In the genomic region with DNA sequence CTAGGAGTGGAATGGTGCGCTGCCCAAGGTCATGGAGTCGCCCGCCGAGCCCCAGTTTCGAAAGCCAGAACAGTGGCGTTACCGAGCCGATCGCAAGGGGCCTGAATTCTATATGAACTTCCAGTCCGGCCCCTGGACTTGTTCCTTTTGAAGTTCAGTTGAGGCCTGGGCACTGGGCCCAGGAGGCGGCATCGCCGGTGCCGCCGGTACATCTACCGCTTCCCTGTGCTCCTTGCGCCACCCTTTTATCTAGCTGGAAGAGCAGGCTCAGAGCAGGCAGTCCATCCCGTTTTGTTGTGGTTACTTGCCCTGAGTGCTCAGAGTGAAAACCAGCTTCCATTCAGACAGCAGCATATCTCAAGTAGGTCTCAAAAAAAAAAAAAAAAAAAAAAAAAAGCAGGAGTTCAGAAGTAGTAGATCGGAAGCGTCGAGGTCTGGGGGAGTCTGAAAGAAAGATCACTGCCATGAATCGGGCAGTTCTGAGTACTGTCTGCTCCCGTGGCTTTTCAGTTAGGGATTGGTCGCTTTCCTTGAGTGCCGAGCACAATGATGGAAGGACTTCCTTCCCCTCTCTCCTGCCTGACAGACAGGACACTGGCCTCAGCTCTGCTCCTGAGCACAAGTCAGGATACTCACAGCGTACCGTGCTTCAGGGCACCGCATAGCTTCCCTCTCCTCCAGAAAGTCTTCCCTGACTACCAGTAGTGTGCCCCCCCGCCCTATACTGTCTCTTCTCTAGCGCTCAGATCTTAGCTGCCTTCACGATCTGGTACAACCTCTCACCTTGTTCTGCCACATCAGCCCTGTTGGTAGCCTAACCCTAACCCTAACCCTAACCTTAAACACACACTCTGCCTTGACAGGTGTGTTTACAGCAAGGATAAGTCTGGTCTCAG, we compare ENCODE assay signal across 8 mouse cellular contexts. TPM values are rescaled to one million over a fixed set of nuclear protein-coding genes. Genes with fewer than 3 reads are reported as not detected.
A peak's percentile ranks its signal among the peaks of the same experiment; 100 is the strongest.
DNase-seq lines count a peak whose midpoint lies in the region; ATAC-seq and TF ChIP-seq lines count a peak whose summit lies in the region.

No protein-coding gene starts in this region.

- H3K4me3 ChIP-seq in layer of hippocampus, adult 2 months, result peak overlapping the region; percentile 84
- H3K4me3 ChIP-seq in forebrain, embryonic 10.5 days, result peak overlapping the region; percentile 82
- peak overlapping the region; percentile 57 for H3K4me3 ChIP-seq in hindbrain, embryonic 15.5 days
- H3K4me3 ChIP-seq in liver, adult 2 months (ENCODE audit: insufficient read depth, low read depth, low read length), result peak overlapping the region; percentile 88
- peak overlapping the region; percentile 64 for H3K4me3 ChIP-seq in midbrain, postnatal 0 days (ENCODE audit: low read depth, low read length)

- H3K9ac ChIP-seq in hindbrain, embryonic 15.5 days, result peak overlapping the region; percentile 58
- peak overlapping the region; percentile 95 for H3K9ac ChIP-seq in liver, adult 2 months (ENCODE audit: low read depth, low read length)
- peak overlapping the region; percentile 69 for H3K9ac ChIP-seq in midbrain, postnatal 0 days (replicated peaks; ENCODE audit: low read length, poor library complexity, severe bottlenecking)

- peak overlapping the region; percentile 85 for H3K27ac ChIP-seq in layer of hippocampus, adult 2 months
- H3K27ac ChIP-seq in forebrain, embryonic 10.5 days, result peak overlapping the region; percentile 86
- no peak overlapping the region for H3K27ac ChIP-seq in hindbrain, embryonic 15.5 days (replicated peaks)
- peak overlapping the region; percentile 87 for H3K27ac ChIP-seq in liver, adult 2 months (replicated peaks; ENCODE audit: insufficient read depth, low read depth, low read length)
- no peak overlapping the region for H3K27ac ChIP-seq in midbrain, postnatal 0 days (ENCODE audit: low read depth, low read length)

- peak overlapping the region; percentile 97 for H3K4me2 ChIP-seq in hindbrain, embryonic 15.5 days
- H3K4me2 ChIP-seq in midbrain, postnatal 0 days (ENCODE audit: low read depth, low read length, poor library complexity, severe bottlenecking), result peak overlapping the region; percentile 100

- peak; percentile 7; the same call in 1 of the 2 replicates for ATAC-seq in hindbrain, embryonic 15.5 days (ENCODE audit: low FRiP score, low read depth)
- ATAC-seq in midbrain, postnatal 0 days (ENCODE audit: low FRiP score), result no peak

- peaks cover 52% of the 10 kb centered on the region for H3K4me1 ChIP-seq in forebrain, embryonic 10.5 days
- H3K4me1 ChIP-seq in hindbrain, embryonic 15.5 days (replicated peaks), result peaks cover 35% of the 10 kb centered on the region
- H3K4me1 ChIP-seq in liver, adult 2 months (ENCODE audit: control insufficient read depth, insufficient read depth, low read length), result peaks cover 43% of the 10 kb centered on the region
- H3K4me1 ChIP-seq in midbrain, postnatal 0 days (ENCODE audit: insufficient read depth, low read length), result peaks cover 3% of the 10 kb centered on the region; the same call in 1 of the 2 replicates

- no peaks in the 10 kb centered on the region for H3K9me3 ChIP-seq in forebrain, embryonic 10.5 days
- no peaks in the 10 kb centered on the region for H3K9me3 ChIP-seq in hindbrain, embryonic 15.5 days
- no peaks in the 10 kb centered on the region for H3K9me3 ChIP-seq in midbrain, postnatal 0 days (ENCODE audit: low read length)

- DNase-seq in layer of hippocampus, adult 2 months (ENCODE audit: low spot score in 2 of 2), result no peak
- DNase-seq in layer of hippocampus, postnatal 14 days (ENCODE audit: low spot score in 2 of 2), result no peak
- DNase-seq in brain, adult 2 months (ENCODE audit: low read depth, low spot score), result peak; percentile 68
- peak; percentile 53 for DNase-seq in forebrain, embryonic 10.5 days (ENCODE audit: extremely low spot score, low spot score)
- peak; percentile 74 for DNase-seq in liver, adult 2 months (ENCODE audit: extremely low read depth, low read depth, low spot score)
- peak; percentile 51 for DNase-seq in midbrain, postnatal 0 days (ENCODE audit: low spot score)
- peak; percentile 58 for DNase-seq in urinary bladder, postnatal 14 days (ENCODE audit: low spot score)

- H3K36me3 ChIP-seq in forebrain, embryonic 10.5 days (replicated peaks), result no peaks in the 10 kb centered on the region
- H3K36me3 ChIP-seq in hindbrain, embryonic 15.5 days, result no peaks in the 10 kb centered on the region
- H3K36me3 ChIP-seq in liver, adult 2 months (ENCODE audit: control insufficient read depth, insufficient read depth, low read length), result no peaks in the 10 kb centered on the region
- no peaks in the 10 kb centered on the region for H3K36me3 ChIP-seq in midbrain, postnatal 0 days (ENCODE audit: insufficient read depth, low read length)

- 12% methylated on average over 31 of the region's 31 CpGs for WGBS in forebrain, embryonic 10.5 days
- 10% methylated on average over 31 of the region's 31 CpGs for WGBS in hindbrain, embryonic 15.5 days
- WGBS in liver, adult 2 months, result 7% methylated on average over 31 of the region's 31 CpGs
- 10% methylated on average over 31 of the region's 31 CpGs for WGBS in midbrain, postnatal 0 days

- peaks cover 12% of the 10 kb centered on the region for H3K27me3 ChIP-seq in forebrain, embryonic 10.5 days (ENCODE audit: poor library complexity, severe bottlenecking)
- no peaks in the 10 kb centered on the region for H3K27me3 ChIP-seq in hindbrain, embryonic 15.5 days
- no peaks in the 10 kb centered on the region for H3K27me3 ChIP-seq in liver, adult 2 months (ENCODE audit: control insufficient read depth, insufficient read depth, low read length)
- no peaks in the 10 kb centered on the region for H3K27me3 ChIP-seq in midbrain, postnatal 0 days (ENCODE audit: insufficient read depth, low read length)

- TF ChIP-seq POLR2A in liver, adult 2 months (IDR thresholded peaks at IDR 0.05; ENCODE audit: extremely low read depth, insufficient read depth, low read length), result no peak

- peaks cover 4% of the 10 kb centered on the region; the same call in 1 of the 2 replicates for H3K79me2 ChIP-seq in liver, adult 2 months (ENCODE audit: control insufficient read depth, insufficient read depth, low read length)

- TF ChIP-seq CTCF in layer of hippocampus, adult 2 months (conservative IDR thresholded peaks at IDR 0.05), result no peak; the same call in 1 of the 2 replicates
- TF ChIP-seq CTCF in liver, adult 2 months (IDR thresholded peaks at IDR 0.05; ENCODE audit: low read depth, low read length), result no peak
- 0 out of 2 replicates have a peak, but pooled peaks have one; percentile 16 for TF ChIP-seq CTCF in midbrain, postnatal 0 days (IDR thresholded peaks at IDR 0.05)

RNA-seq across cellular contexts. Expression of a gene that starts 0.9 kb away (rescaled TPM):
- total RNA-seq in layer of hippocampus, adult 2 months (2021), result 10 to 100 TPM; 22.0 to 24.3 TPM
- total RNA-seq in layer of hippocampus, postnatal 14 days (2021), result 10 to 100 TPM; 24.9 TPM
- 15.7 and 16.6 TPM in 2 replicates for polyA plus RNA-seq in forebrain, embryonic 10.5 days (2016; fragmentation: Nextera tagmentation; extraction: Ambion mirVana)
- polyA plus RNA-seq in hindbrain, embryonic 15.5 days (2015; fragmentation: Nextera tagmentation; extraction: Ambion mirVana), result 17.8 and 19.2 TPM in 2 replicates
- 27.0 and 35.5 TPM in 2 replicates for total RNA-seq in liver, adult 2 months (2014; rRNA removed)
- polyA plus RNA-seq in liver, adult 2 months (2012; rRNA removed), result 62.1 and 87.1 TPM in 2 replicates
- total RNA-seq in midbrain, postnatal 0 days (2014; rRNA removed), result 10.2 and 10.8 TPM in 2 replicates
- polyA plus RNA-seq in midbrain, postnatal 0 days (2015; fragmentation: Nextera tagmentation; extraction: Ambion mirVana), result 21.1 and 21.9 TPM in 2 replicates

RNA-seq across cellular contexts. Expression of a gene that starts 24.1 kb away (rescaled TPM):
- total RNA-seq in layer of hippocampus, adult 2 months (2021), result 1 to 10 TPM in 1 of 2 experiments, under 1 TPM in 1; 0.86 to 1.9 TPM
- total RNA-seq in layer of hippocampus, postnatal 14 days (2021), result 1 to 10 TPM; 2.6 to 2.9 TPM
- 224 and 227 TPM in 2 replicates for polyA plus RNA-seq in forebrain, embryonic 10.5 days (2016; fragmentation: Nextera tagmentation; extraction: Ambion mirVana)
- 21.4 and 24.5 TPM in 2 replicates for polyA plus RNA-seq in hindbrain, embryonic 15.5 days (2015; fragmentation: Nextera tagmentation; extraction: Ambion mirVana)
- total RNA-seq in liver, adult 2 months (2014; rRNA removed), result 0.28 and 1.5 TPM in 2 replicates
- 0.37 and 0.57 TPM in 2 replicates for polyA plus RNA-seq in liver, adult 2 months (2012; rRNA removed)
- total RNA-seq in midbrain, postnatal 0 days (2014; rRNA removed), result 4.2 and 7.6 TPM in 2 replicates
- 5.9 and 6.2 TPM in 2 replicates for polyA plus RNA-seq in midbrain, postnatal 0 days (2015; fragmentation: Nextera tagmentation; extraction: Ambion mirVana)

RNA-seq across cellular contexts. Expression of a gene that starts 24.2 kb away (rescaled TPM):
- 10 to 100 TPM; 27.7 to 28.5 TPM for total RNA-seq in layer of hippocampus, adult 2 months (2021)
- 10 to 100 TPM; 24.0 to 25.0 TPM for total RNA-seq in layer of hippocampus, postnatal 14 days (2021)
- 56.0 and 57.2 TPM in 2 replicates for polyA plus RNA-seq in forebrain, embryonic 10.5 days (2016; fragmentation: Nextera tagmentation; extraction: Ambion mirVana)
- 22.4 and 25.1 TPM in 2 replicates for polyA plus RNA-seq in hindbrain, embryonic 15.5 days (2015; fragmentation: Nextera tagmentation; extraction: Ambion mirVana)
- 10.9 and 14.5 TPM in 2 replicates for total RNA-seq in liver, adult 2 months (2014; rRNA removed)
- polyA plus RNA-seq in liver, adult 2 months (2012; rRNA removed), result 27.8 and 30.8 TPM in 2 replicates
- total RNA-seq in midbrain, postnatal 0 days (2014; rRNA removed), result 26.6 and 28.0 TPM in 2 replicates
- polyA plus RNA-seq in midbrain, postnatal 0 days (2015; fragmentation: Nextera tagmentation; extraction: Ambion mirVana), result 25.0 and 27.0 TPM in 2 replicates

RNA-seq across cellular contexts. Expression of a gene that starts 47.3 kb away (rescaled TPM):
- under 1 TPM; 0.47 to 0.61 TPM for total RNA-seq in layer of hippocampus, adult 2 months (2021)
- under 1 TPM; 0.51 to 0.64 TPM for total RNA-seq in layer of hippocampus, postnatal 14 days (2021)
- polyA plus RNA-seq in forebrain, embryonic 10.5 days (2016; fragmentation: Nextera tagmentation; extraction: Ambion mirVana), result 0.24 and 0.34 TPM in 2 replicates
- polyA plus RNA-seq in hindbrain, embryonic 15.5 days (2015; fragmentation: Nextera tagmentation; extraction: Ambion mirVana), result 0.13 and 0.20 TPM in 2 replicates
- total RNA-seq in liver, adult 2 months (2014; rRNA removed), result not detected in 2 replicates
- polyA plus RNA-seq in liver, adult 2 months (2012; rRNA removed), result not detected in 2 replicates
- 0.05 and 0.52 TPM in 2 replicates for total RNA-seq in midbrain, postnatal 0 days (2014; rRNA removed)
- 0.07 and 0.11 TPM in 2 replicates for polyA plus RNA-seq in midbrain, postnatal 0 days (2015; fragmentation: Nextera tagmentation; extraction: Ambion mirVana)

Comparison
In these comparisons a context has a peak if more than half of its experiments do, and no peak if none do; other contexts are left out.
1. DNase-seq: peak in brain, adult 2 months (single experiment), forebrain, embryonic 10.5 days (single experiment), liver, adult 2 months (single experiment), midbrain, postnatal 0 days (single experiment) and urinary bladder, postnatal 14 days (single experiment); none in layer of hippocampus, adult 2 months (0 of 2) and layer of hippocampus, postnatal 14 days (0 of 2).
2. H3K27ac ChIP-seq: peak in layer of hippocampus, adult 2 months (single experiment), forebrain, embryonic 10.5 days (single experiment) and liver, adult 2 months (single experiment); none in hindbrain, embryonic 15.5 days (single experiment) and midbrain, postnatal 0 days (single experiment).
3. Peak in every context shown above with its lines, with median percentiles within 50 percentile points of each other: H3K4me3 ChIP-seq and H3K9ac ChIP-seq.